Mouse (Mus musculus): ENCODE data around the gene Hcar1. TPM values are rescaled to one million over a fixed set of nuclear protein-coding genes. Genes with fewer than 3 reads are reported as not detected.

The Hcar1 gene
- polyA plus RNA-seq, 1 experiment from 2014 or later: 0.51 TPM

- DNase-seq (ENCODE audit: low spot score): no peak
- no peaks in the 10 kb centered on the region for H3K9me3 ChIP-seq (ENCODE audit: control insufficient read depth, low read length)
- no peak overlapping the region for H3K27ac ChIP-seq
- no peak for ATAC-seq (ENCODE audit: low FRiP score)
- 68% methylated on average over 2 of the region's 2 CpGs for WGBS
- no peaks in the 10 kb centered on the region for H3K4me1 ChIP-seq (replicated peaks; ENCODE audit: control insufficient read depth, insufficient read depth, low read length)
- no peaks in the 10 kb centered on the region for H3K36me3 ChIP-seq (replicated peaks; ENCODE audit: control insufficient read depth, insufficient read depth)
- no peak overlapping the region for H3K9ac ChIP-seq
- H3K4me2 ChIP-seq (replicated peaks): no peak overlapping the region
- H3K4me3 ChIP-seq (replicated peaks; ENCODE audit: low read length): no peak overlapping the region
- no peaks in the 10 kb centered on the region for H3K27me3 ChIP-seq (ENCODE audit: control insufficient read depth, insufficient read depth, low read length)
Measured at GRCm38 (mm10) chr5:123851398-123851797, 28.4 kb downstream of the Hcar1 start.

GRCm38 (mm10) chr5:123844316-123844715 is 35.5 kb downstream of the Hcar1 start:
- Histone ChIP-seq H3K4me3 (replicated peaks; ENCODE audit: low read length) (no peak overlapping the region), H3K36me3 (replicated peaks; ENCODE audit: control insufficient read depth, insufficient read depth) (no peaks in the 10 kb centered on the region), H3K27ac (no peak overlapping the region), H3K4me2 (replicated peaks) (no peak overlapping the region), H3K9me3 (ENCODE audit: control insufficient read depth, low read length) (no peaks in the 10 kb centered on the region), H3K9ac (no peak overlapping the region), H3K27me3 (ENCODE audit: control insufficient read depth, insufficient read depth, low read length) (no peaks in the 10 kb centered on the region), H3K4me1 (replicated peaks; ENCODE audit: control insufficient read depth, insufficient read depth, low read length) (no peaks in the 10 kb centered on the region)
- ATAC-seq (ENCODE audit: low FRiP score) (no peak), DNase-seq (ENCODE audit: low spot score) (no peak)
- WGBS: 94% methylated on average over 14 of the region's 14 CpGs

DNA sequence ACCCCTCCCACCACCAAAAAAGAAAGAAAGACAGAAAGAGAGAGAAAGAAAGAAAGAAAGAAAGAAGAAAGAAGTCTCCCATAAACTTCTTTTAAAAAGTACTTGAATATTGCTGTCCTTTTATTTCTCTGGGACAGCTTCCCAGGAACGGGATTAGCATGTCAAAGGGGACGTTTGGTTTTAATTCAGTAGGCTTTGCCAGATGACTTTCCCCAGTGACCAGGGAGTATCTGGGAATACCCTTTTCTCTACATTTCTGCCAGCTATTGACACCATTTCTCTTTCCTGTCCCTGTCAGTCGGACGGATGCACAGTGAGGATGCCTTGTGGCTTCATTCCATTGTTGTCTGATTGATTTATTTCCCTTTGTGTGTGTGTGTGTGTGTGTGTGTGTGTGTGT is 36.0 kb downstream of the Hcar1 start:
- H3K27ac ChIP-seq: no peak overlapping the region
- no peak overlapping the region for H3K4me2 ChIP-seq (replicated peaks)
- H3K4me1 ChIP-seq (replicated peaks; ENCODE audit: control insufficient read depth, insufficient read depth, low read length): no peaks in the 10 kb centered on the region
- H3K9me3 ChIP-seq (ENCODE audit: control insufficient read depth, low read length): no peaks in the 10 kb centered on the region
- no peak overlapping the region for H3K4me3 ChIP-seq (replicated peaks; ENCODE audit: low read length)
- 21% methylated on average over 4 of the region's 4 CpGs for WGBS
- no peak overlapping the region for H3K9ac ChIP-seq
- no peaks in the 10 kb centered on the region for H3K27me3 ChIP-seq (ENCODE audit: control insufficient read depth, insufficient read depth, low read length)
- no peak for DNase-seq (ENCODE audit: low spot score)
- no peaks in the 10 kb centered on the region for H3K36me3 ChIP-seq (replicated peaks; ENCODE audit: control insufficient read depth, insufficient read depth)
- no peak for ATAC-seq (ENCODE audit: low FRiP score)

GRCm38 (mm10) chr5:123842935-123843282 is 36.9 kb downstream of the Hcar1 start:
- DNase-seq (ENCODE audit: low spot score) (no peak), ATAC-seq (ENCODE audit: low FRiP score) (no peak)
- H3K36me3 ChIP-seq (replicated peaks; ENCODE audit: control insufficient read depth, insufficient read depth): no peaks in the 10 kb centered on the region
- no peak overlapping the region for H3K4me2 ChIP-seq (replicated peaks)
- H3K27ac ChIP-seq: no peak overlapping the region
- no peaks in the 10 kb centered on the region for H3K4me1 ChIP-seq (replicated peaks; ENCODE audit: control insufficient read depth, insufficient read depth, low read length)
- no peaks in the 10 kb centered on the region for H3K27me3 ChIP-seq (ENCODE audit: control insufficient read depth, insufficient read depth, low read length)
- no peak overlapping the region for H3K9ac ChIP-seq
- no peak overlapping the region for H3K4me3 ChIP-seq (replicated peaks; ENCODE audit: low read length)
- 80% methylated on average over 3 of the region's 3 CpGs for WGBS
- H3K9me3 ChIP-seq (ENCODE audit: control insufficient read depth, low read length): no peaks in the 10 kb centered on the region

- H3K36me3 ChIP-seq (replicated peaks; ENCODE audit: control insufficient read depth, insufficient read depth): no peaks in the 10 kb centered on the region
- ATAC-seq (ENCODE audit: low FRiP score): no peak
- no peak for DNase-seq (ENCODE audit: low spot score)
- no peak overlapping the region for H3K4me3 ChIP-seq (replicated peaks; ENCODE audit: low read length)
- H3K27ac ChIP-seq: no peak overlapping the region
- WGBS: 70% methylated on average over 11 of the region's 11 CpGs
- H3K9ac ChIP-seq: no peak overlapping the region
- H3K9me3 ChIP-seq (ENCODE audit: control insufficient read depth, low read length): no peaks in the 10 kb centered on the region
- H3K4me2 ChIP-seq (replicated peaks): no peak overlapping the region
- H3K27me3 ChIP-seq (ENCODE audit: control insufficient read depth, insufficient read depth, low read length): no peaks in the 10 kb centered on the region
- H3K4me1 ChIP-seq (replicated peaks; ENCODE audit: control insufficient read depth, insufficient read depth, low read length): no peaks in the 10 kb centered on the region
Measured at GRCm38 (mm10) chr5:123842221-123842934, 37.4 kb downstream of the Hcar1 start.

GRCm38 (mm10) chr5:123837371-123837770 is 42.4 kb downstream of the Hcar1 start:
- ATAC-seq (ENCODE audit: low FRiP score) (no peak), DNase-seq (ENCODE audit: low spot score) (no peak)

DNA sequence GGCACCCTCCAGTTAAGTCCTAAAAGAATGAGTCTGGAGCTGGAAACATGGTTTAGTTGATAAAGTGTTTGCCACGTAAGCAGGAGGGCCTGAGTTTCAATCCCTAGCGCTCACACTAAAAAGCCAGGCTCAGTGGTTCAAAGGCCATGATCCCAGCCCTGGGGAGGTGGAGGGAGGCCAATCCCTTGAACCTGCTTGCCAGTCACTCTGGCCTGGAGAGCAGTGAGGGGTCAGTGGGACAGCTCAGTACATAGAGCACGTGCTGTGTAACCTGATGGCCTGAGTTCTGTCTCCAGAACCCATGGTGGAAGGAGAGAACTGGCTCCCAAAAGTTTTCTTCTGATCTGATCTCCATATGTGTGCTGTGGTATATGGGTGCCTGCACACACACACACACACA is 45.0 kb downstream of the Hcar1 start:
- H3K4me2 ChIP-seq (replicated peaks): no peak overlapping the region
- no peak overlapping the region for H3K9ac ChIP-seq
- H3K9me3 ChIP-seq (ENCODE audit: control insufficient read depth, low read length): no peaks in the 10 kb centered on the region
- no peaks in the 10 kb centered on the region for H3K27me3 ChIP-seq (ENCODE audit: control insufficient read depth, insufficient read depth, low read length)
- H3K4me1 ChIP-seq (replicated peaks; ENCODE audit: control insufficient read depth, insufficient read depth, low read length): no peaks in the 10 kb centered on the region
- H3K4me3 ChIP-seq (replicated peaks; ENCODE audit: low read length): no peak overlapping the region
- WGBS: 78% methylated on average over 3 of the region's 3 CpGs
- DNase-seq (ENCODE audit: low spot score) (no peak), ATAC-seq (ENCODE audit: low FRiP score) (no peak)
- no peaks in the 10 kb centered on the region for H3K36me3 ChIP-seq (replicated peaks; ENCODE audit: control insufficient read depth, insufficient read depth)
- H3K27ac ChIP-seq: no peak overlapping the region

More at GRCm38 (mm10) chr5:123837371-123837770, 42.4 kb downstream of the Hcar1 start:
- Histone ChIP-seq H3K36me3 (replicated peaks; ENCODE audit: control insufficient read depth, insufficient read depth) (no peaks in the 10 kb centered on the region), H3K4me3 (replicated peaks; ENCODE audit: low read length) (no peak overlapping the region), H3K9me3 (ENCODE audit: control insufficient read depth, low read length) (no peaks in the 10 kb centered on the region), H3K27ac (no peak overlapping the region), H3K4me2 (replicated peaks) (no peak overlapping the region), H3K9ac (no peak overlapping the region), H3K4me1 (replicated peaks; ENCODE audit: control insufficient read depth, insufficient read depth, low read length) (no peaks in the 10 kb centered on the region), H3K27me3 (ENCODE audit: control insufficient read depth, insufficient read depth, low read length) (no peaks in the 10 kb centered on the region)
- WGBS: 46% methylated on average over 4 of the region's 4 CpGs

DNA sequence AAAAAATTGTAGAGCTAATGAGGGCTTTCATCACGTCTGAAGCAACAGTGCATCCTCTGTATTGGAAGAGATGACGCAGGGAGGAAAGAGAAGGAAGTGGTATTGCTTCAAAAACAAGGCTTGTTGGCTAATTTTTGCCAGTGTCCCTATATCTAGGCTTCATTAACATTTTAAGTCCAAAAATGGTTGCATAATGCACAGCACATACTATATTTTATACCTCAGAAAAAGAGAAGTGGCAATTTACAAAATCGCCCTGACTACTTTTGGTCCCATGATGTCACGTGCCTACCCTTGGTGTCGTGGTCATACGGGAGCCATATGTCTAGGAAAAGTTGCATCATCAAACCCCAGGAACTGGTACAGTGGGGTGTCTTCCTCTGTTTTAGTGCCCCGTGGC is 47.5 kb downstream of the Hcar1 start:
- DNase-seq (ENCODE audit: low spot score) (no peak), ATAC-seq (ENCODE audit: low FRiP score) (no peak)
- Histone ChIP-seq H3K4me3 (replicated peaks; ENCODE audit: low read length) (no peak overlapping the region), H3K36me3 (replicated peaks; ENCODE audit: control insufficient read depth, insufficient read depth) (no peaks in the 10 kb centered on the region), H3K4me1 (replicated peaks; ENCODE audit: control insufficient read depth, insufficient read depth, low read length) (no peaks in the 10 kb centered on the region), H3K9ac (no peak overlapping the region), H3K27me3 (ENCODE audit: control insufficient read depth, insufficient read depth, low read length) (no peaks in the 10 kb centered on the region), H3K27ac (no peak overlapping the region), H3K9me3 (ENCODE audit: control insufficient read depth, low read length) (no peaks in the 10 kb centered on the region), H3K4me2 (replicated peaks) (no peak overlapping the region)
- WGBS: 94% methylated on average over 7 of the region's 7 CpGs

- Histone ChIP-seq H3K4me1 (replicated peaks; ENCODE audit: control insufficient read depth, insufficient read depth, low read length) (no peaks in the 10 kb centered on the region), H3K4me3 (replicated peaks; ENCODE audit: low read length) (no peak overlapping the region), H3K9ac (no peak overlapping the region), H3K36me3 (replicated peaks; ENCODE audit: control insufficient read depth, insufficient read depth) (no peaks in the 10 kb centered on the region), H3K27me3 (ENCODE audit: control insufficient read depth, insufficient read depth, low read length) (no peaks in the 10 kb centered on the region), H3K4me2 (replicated peaks) (no peak overlapping the region), H3K27ac (no peak overlapping the region), H3K9me3 (ENCODE audit: control insufficient read depth, low read length) (no peaks in the 10 kb centered on the region)
- ATAC-seq (ENCODE audit: low FRiP score) (no peak), DNase-seq (ENCODE audit: low spot score) (no peak)
- 74% methylated on average over 6 of the region's 6 CpGs for WGBS
Measured at GRCm38 (mm10) chr5:123827659-123828091, 52.1 kb downstream of the Hcar1 start.
